Mouse (Mus musculus): ENCODE data around the gene Tmem91.
A peak's percentile ranks its signal among the peaks of the same experiment; 100 is the strongest.

Tmem91 gene

DNA sequence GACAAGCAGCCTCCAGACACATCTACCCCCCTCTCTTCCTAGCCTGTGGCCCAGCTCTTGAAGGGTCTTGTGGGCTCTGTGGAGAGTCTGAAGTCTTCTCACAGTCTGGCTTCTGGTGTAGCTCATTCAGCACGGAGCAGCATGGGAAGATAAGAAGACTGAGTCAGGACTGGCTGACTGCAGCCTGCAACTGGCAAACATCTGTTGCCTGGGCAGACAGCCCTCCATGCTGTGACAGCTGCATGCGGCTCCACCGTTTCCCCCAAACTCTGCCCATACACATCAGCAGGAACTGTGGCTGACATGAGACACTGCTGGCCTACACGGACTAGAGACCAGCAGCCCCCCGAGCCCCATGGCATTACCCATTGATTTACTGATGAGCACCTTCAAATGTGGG is 50.1 kb downstream of the Tmem91 start:
- DNase-seq: peak; percentile 30

DNA sequence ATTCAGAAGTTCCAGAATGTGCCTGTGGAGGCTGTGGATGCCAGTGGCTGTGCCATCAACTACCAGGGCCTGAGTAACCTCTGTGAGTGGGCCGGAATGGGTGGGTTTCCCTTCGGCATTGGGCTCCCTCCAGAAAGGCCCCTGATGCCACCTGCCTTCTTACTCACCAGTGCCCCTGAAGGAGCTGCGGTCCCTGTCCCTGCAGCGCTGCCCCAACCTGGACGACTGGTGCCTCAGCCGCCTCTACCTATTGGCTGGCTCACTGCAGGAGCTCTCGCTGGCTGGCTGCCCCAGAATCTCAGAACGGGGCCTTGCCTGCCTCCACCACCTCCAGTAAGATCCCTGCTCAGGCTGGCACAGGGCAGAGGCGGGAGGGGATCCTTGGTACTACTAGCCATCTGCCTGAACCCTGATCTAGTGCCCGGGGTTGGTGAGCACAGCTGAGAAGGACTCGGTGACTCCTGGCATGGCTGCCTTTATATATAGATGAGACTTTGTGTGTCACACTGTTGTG is 51.1 kb downstream of the Tmem91 start:
- DNase-seq: no peak

DNA sequence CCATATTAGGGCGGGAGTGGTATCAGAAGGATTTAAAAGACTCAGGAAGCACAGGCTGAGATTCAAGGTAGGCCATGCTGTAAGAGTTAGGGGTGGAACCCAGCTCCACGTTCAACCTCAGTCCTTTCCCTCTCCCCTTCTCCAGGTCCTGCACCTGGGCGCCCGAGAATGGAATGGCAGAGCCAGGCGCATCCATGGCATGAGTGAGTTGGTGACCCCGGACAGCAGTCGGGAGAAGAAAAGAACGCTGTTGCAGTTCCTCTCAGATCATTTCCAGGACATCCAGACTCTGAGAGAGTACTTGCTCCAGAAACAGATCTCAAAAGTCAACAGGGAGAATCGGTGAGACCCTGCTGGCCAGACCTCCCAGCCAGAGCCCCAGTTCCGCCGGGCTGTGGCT is 54.2 kb downstream of the Tmem91 start:
- DNase-seq: no peak

DNA sequence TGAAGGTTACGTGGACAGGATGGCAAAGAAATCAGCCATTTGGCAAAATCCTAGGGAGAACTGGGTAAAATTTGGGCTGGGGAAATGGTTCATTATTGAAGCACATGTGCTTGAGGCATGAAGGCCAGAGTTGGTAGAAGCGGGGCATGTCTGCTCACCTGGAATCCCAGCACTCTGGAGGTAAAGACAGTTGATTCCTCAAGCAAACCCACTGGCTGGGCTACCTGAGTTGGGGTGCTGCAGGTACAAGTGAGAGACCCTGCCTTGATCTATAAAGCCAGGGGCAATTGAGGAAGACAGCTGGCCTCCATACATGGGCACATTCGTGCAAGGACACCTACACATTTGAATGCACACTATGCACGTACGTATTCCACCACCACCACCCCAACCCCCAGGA is 54.9 kb downstream of the Tmem91 start:
- no peak for DNase-seq

DNA sequence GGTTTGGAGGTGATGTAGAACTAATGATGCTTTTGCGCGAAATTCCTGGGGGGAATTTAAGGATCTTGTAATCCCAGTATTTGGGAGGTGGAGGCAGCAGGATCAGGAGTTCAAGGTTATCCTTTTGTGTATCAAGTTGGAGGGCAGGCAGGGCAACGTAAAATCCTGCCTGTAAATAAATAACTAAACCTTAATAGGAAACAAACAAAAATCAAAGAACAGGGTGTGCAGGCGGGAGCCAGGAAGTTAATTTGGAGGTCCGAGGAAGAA is 55.3 kb downstream of the Tmem91 start:
- no peak for DNase-seq

Data from lung, postnatal 14 days (tissue).